Mouse (Mus musculus) cerebellum, adult 11 months (tissue): ENCODE data around the gene Gfap.

Experiments used
- DNase-seq: peaks from one replicate; pipeline ENCODE4 v3.0.0; 2022

Gfap gene

DNA sequence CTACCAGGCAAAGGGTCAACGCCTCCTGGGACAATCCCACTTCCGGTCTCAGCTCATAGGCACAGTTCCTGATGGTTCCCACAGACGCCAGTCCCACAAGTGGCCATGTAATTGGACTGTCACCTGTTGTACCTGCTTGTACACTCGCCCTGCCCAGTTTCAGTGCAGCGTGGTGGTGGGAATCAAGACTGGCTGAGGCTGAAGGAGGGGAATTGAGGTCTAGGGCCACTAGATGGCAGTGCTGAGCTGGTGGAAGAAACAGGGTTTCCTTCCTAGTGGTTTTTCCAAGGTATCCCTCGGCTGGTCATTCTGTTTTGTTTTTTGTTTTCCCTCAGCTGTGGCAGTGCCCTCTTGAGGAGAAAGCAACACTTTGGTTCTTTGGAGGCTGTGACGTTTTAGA lies at the start of gene Gfap:
Gfap (minus strand) TSS at position 150 of the 400 bp plus-strand sequence.
- DNase-seq, result peak; percentile 77

DNA sequence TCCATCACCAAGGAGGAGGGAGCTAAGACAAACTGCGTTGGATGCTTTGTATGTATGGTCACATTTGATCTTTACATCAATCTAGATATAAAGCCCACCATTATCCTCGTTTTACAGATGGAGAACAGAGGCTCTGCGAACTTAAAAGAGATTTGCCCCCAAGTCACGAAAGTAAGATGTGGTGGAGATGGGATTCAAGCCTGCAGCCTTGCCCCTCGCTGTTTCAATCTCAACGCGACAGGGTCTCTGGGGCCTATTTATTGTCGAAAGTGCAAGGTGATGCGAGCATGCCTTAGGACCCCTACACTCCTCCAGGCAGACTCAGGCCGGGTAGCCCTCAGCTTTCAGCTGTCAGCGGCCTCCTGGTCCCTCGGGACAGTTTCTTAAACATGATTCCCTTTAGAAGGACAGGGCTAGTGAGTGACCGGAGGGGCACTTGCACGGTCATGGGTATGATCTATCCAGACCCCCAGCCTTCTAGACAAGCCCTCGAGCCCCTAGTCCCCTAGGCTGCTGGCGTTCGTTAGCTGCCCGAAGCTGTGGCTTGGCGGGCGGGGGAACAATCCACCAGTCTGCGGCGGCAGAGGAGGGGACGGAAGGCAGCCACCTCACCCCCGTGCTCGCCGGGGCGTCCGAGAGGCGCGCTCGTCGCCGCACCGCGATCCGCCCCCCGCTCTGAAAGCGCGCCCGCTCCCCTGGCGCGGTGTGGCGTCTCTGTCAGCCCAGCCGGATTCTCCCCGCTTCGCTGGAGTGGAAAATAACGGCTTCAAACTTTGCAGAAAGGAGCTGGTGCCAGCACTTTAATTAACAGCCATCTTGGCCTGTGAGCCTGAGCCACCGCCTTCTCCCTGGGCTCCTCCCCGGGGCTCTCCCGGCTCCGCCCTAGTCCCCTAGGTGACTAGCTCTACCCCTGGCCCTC lies 47.6 kb upstream of the Gfap start:
- DNase-seq, result no peak

DNA sequence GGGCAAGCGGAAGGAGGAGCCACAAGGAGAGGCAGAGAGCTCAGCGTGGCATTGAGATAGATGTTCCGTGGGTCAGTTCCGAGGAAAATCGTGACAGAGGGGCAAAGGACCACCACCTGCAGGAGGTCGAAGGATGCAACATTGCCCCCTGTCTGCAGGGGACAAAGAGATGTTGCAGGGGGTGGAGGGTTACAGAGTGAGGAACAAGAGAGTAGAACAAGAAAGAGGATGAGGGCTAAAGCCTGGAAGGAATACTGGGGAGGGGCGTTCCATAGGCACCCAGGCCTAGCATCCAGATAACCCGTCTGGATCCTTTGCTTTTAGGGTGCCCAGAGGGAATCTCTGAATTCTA lies 46.3 kb upstream of the Gfap start:
- DNase-seq, result no peak

DNA sequence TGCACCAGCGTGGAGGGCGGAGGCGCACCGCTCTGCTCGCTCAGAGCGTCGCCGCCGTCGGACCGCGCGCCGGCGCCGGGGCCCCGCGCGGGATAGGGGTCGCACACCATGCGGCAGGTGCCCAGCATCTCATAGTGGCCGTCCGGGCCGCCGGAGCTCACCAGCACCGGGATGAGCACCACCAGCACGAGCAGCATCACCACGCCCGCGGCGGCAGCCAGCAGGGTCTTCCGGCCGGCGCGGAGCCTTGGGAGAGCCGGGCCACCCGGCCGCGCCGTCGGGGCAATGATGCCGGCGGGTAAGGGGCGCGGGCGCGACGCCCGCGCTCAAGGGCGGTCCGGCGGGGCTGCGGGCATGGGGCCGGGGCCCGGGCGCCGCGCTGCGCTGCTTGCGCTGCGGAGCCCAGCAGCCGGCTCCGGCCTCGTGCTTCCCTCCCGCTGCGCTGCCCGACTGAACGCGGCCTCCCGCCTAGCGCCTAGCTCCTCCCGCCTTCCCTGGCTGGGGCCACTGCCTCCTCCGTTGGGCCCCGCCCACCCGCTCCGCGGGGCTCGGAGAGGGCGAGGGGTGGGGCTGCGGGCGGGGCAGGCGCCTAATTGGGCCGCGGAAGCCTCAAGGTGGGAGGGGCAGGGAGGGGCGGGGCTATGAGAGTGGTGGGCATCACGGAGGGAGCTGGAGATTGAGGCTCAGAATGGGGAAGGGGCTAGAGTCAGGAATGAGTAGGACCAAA lies 45.7 kb upstream of the Gfap start, which contains the start of gene C1ql1:
C1ql1 (minus strand) TSS at position 424 of the 727 bp plus-strand sequence.
- peak; percentile 20 for DNase-seq

DNA sequence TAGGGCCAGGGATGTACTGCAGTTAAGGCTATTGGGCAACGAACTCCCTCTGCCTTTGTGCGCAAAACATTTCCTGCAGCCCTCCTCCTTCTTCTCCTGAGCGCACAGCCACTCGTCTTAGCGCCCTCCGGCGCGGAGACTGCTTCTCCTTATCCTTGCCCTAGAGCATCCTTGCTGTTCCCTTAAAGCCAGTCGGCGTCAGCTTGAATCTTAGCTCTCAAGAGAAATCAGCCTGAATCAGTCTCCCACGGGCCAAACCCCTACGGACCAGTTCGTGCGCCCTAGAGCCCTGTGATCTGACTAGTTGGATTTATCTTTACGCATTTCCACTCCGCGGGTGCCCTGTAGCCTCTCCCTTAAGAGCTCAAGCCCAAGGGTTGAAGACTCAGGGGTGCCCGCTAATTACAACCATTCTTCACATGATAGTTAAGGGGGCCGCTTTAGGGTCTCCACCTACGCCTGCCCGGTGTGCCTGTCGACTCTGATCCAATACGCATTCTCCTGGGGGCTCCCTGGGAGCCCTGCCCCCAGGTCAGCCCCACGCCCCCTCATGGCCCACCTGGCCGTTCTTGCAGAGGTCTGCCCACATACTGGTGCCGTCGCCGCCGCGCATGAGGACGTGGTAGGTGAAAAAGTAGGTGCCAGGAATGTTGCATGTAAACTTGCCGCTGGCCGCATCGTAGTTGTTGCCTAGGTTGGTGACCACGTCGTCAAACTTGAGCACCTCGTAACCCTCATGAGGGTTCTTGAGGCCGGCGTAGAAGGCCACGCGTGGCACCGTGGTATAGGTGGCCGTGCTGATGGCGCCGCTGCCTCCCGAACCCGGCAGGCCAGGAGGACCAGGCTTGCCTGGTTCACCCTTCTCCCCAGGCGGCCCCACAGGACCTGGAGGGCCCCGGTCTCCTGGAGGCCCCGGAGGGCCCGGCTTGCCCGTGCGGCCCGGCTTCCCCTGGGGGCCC lies 44.9 kb upstream of the Gfap start:
- no peak for DNase-seq

DNA sequence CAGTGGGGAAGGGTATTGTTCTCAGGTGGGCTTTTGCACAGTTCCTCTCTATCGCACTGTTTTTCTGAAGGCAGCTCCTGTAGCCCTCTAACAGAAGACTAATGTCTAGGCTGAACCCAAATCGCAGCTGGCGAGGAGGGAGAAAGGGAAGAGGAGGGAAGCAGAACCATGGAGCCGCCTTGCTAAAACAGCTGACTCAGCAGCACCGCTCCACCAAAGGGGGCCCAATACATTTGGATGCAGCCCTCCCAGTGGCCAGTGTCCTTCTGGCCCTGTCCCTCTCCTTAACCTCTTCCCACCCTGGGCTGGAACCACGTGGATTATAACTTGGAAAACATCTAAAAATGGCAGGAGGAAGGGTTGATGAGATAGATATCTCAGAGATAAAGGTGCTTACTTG lies 40.5 kb upstream of the Gfap start:
- DNase-seq, result no peak

DNA sequence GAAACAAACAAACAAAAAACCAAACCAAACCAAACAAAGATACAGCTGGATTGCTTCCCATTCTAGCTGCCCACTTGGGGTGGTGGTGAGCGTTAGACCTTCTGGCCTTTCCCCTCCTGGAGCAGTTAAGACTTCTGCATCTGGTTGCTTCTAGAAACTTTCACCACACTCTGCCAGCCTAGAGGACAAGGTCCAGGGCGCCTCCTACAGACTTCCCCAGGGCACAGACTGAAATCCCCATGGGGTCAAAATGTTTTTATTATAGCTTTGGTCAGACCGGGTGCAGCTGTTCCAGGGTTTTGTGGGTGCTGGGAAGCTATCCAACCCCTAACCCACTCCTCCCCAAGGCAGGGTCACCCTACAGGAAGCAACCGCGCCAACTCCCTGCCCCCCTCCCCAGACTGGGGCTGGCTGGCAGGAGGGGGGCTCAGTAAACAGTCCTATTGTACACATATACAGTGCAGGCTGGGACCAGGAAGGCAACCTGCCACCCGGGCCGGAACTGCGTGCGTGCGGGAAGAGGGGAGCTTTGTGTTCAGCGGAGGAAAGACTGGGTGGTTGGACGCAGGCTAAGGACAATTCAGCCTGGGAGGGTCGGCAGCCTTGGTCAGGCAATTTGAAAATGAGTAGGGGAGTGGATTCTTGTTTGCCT lies 38.4 kb upstream of the Gfap start:
- no peak for DNase-seq

DNA sequence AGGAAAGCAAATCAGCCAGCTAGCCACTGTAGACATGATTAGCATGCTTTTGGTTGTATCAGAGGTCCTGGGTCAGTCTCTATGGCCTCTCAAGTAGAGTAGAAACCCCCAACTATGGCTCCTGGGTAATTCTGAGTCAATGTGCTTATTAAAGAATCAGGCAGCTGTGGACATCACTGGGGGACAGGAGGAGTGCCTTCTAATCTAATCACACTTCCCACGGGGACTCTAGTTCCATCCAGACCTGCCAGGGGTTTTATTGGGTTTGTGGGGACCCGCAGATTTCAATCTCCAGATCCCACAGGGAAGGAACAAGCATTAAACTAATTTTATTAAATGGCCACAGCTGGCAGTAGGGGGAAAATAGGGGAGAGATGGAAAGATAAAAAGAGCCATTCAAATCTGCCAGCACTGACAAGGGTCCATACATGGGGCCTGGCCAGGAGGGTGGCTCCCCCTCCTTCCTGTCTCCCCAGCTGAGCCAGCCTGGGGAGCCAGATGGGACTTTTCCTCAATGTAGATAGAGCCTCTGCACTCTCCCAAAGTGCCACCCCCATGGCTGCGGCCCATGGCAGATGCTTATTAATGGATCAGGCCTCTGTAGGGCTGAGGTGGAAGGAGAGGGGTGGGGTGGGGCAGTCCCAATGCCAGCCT lies 36.9 kb upstream of the Gfap start:
- no peak for DNase-seq

DNA sequence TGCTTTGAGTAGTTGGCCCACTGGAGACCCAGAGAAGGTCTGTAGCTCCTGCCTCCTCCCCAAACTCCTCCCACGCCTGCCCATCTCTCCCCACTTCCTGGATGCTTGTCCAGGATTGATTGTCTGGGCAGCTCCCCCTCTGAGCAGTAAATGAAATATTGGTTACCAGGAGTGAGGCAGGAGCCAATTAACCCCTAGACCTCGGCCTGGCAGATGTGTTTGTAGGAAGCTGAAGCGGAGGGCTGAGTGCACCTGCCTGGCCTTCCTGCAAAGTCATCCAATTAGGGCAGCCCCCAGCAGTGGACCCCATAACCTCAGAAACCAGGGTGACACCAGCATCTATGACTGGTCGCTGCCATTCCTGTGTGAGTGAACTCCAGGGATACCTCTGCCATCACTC lies 35.6 kb upstream of the Gfap start:
- DNase-seq, result no peak

DNA sequence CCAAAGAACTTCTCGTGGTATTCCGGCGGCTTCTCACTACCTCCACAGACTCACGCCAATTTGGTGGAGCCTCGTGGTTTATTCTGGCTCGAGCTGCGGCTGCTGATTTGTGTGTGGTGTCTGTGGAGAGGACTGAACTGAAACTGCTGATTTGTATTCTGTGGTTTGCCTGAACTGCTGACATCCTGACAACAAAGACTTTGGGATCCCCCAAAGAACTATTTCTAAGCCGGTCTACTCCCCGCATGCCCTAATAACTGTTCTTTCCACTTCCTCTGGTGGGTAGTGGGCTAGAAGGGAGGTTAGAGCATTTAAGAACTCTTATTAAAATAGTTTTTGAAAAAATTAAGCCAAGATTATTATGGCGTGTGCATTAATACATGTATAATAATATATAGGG lies 30.0 kb upstream of the Gfap start:
- no peak for DNase-seq

DNA sequence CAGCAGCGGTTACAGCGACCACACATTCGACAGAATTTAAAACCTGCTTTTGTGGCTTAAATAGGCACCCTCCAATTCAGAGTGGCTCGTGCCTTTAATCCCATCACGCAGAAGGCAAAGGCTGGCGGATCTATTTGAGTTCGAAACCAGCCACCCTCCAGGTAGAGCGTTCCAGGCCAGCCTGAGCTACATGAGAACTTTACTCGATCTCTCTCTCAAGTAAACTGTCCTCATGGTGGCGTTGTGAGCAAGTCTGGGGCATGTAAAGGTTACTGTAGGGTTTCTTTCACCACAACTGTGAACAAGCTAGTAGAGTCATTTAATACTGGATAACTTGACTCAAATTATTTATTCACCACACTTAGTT lies 24.6 kb upstream of the Gfap start:
- no peak for DNase-seq

DNA sequence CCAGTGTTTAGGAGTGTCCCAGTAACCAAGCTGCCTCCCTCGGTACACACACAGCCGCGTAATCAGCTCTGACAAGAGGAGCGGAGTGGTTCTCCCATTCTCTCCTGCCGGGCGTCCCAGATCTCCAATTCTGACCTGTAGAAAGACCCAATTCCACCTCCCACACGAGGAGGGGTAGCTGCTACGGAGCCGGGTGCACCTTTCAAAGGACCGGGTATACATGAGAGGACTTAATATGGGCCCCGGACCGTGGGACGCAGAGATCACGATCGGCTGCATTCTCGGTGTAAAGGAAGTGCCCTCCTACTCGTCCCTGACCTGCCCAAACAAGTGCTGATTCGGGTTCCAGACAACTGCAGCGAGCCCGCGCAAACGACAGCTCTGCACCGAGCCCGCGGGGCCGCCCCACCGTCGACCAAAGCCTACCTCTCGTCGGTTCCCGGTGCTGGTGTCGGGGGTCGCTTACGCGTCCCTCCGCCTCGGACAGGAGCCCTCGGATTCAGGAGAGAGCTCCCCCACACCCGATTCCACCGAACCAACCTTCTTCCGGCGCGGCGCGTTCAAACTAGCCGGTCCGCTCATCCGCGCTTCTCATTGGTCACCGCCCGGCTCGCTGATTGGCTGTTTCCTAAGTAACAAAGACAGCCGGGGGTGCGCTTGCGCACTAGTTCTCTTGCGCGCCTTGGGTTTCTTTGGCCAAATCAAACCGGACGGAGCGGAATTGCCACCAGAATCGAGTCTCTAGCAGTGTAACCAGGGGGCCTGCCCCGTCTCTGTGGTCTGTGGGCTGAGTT lies 24.0 kb upstream of the Gfap start, which contains the start of gene Kif18b:
Kif18b (minus strand) TSS at position 568 of the 794 bp plus-strand sequence.
- peak; percentile 89 for DNase-seq

DNA sequence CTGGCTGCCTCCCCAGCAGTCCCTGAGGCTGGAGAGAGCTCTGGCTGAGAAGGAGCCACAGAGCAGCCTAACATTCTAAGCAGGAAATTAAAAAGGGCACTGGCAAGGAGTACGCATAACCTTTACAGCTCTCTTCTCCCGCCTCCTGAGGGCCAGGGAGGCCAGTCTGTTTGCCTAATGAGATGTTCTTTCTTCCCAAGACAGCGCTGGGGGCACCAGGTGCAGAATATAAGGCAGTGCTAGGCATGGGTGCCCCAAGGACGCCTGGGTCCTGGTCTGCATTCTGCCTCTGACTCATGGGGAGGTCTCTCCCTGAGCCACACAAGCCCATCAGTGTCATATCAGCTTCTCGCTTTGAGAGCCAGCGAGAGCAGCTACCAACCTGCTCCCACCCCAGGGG lies 20.8 kb upstream of the Gfap start:
- no peak for DNase-seq

DNA sequence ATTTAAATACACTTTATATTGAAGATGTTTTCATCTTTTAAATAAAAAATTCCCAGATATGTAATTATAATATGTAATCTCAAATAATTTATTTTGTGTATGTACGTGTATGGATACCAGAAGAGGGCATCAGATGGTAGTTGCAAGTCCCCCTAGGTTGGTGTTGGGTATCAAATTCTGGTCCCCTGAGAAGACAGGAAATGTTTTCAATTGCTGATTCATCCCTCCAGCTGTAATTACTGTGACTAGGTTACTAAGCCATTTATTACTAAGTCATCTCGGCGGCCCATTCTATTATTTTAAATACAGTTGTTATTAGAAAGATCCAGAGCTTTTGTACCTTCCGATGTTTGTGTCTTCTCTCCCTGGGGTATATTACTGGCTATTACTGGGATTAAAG lies 17.4 kb upstream of the Gfap start:
- DNase-seq, result no peak

DNA sequence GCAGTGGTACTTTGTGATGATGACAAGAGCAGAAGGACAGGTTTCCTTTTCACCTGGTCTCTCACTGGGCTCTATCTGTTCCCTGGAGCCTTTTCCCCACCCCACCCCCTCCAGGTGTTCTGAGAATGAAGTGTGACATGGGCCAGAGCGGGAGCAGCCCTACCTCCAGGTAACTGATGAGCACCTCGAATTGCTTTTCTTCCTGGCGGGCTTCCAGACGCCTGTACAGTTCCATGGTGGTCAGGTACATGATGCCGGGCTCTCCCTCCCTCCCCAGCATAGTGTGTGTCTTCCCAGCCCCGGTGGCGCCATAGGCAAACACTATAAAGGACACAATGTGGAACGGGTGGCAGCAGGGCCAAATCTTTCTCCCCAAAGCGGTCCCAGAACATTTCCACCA lies 14.7 kb upstream of the Gfap start:
- no peak for DNase-seq

DNA sequence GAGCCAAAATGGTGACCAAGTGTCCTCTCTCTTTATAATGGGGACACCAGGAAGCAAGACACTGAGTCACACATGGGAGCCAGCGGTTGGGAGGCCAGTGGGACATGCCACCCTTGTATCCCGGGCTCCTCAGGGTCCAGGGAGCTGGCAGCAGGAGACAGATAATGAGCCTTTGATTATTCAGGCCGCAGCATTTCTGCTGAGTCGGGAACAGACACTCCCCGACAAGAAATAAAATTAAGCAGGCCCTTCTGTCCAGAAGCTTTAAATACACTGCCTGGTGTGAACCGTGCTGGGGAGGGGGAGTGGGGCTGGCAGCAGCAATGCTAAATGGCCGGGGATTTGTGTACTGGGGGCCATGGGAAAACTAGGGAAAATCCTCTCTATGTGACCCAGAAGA lies 10.7 kb upstream of the Gfap start:
- no peak for DNase-seq

DNA sequence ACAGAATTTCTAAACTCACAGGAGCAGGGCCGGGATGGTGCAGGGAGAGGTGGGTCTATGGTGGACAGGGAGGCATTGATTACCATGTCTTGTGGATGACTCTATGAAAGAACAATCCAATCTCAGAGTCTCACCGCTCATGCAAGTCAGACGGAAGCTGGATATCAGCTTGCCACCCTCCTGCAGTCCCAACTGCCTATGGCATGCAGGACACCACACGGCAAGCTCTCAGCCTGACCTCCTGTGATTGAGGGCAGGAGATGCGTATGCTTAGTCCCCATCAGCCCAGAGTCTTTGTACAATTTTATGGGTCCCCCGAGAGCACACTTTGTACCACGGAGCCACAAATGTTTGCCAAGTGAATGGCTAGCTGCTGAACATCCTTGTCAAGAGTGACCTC lies 2.9 kb upstream of the Gfap start:
- DNase-seq, result no peak

DNA sequence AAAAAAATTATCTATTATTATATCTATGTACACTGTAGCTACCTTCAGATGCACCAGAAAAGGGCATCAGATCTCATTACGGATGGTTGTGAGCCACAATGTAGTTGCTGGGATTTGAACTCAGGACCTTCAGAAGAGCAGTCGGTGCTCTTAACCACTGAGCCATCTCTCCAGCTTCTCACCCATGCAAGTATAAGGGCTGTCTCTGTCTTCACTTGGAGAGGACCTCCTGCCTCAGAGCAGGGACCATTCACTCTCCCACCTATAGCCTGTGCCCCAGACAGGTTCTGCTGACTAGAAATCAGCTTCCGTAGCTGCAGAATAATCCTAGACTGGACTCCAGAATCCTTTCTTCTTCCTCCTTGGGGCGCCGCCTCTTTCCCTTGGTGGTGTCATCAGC lies 1.4 kb upstream of the Gfap start:
- no peak for DNase-seq

DNA sequence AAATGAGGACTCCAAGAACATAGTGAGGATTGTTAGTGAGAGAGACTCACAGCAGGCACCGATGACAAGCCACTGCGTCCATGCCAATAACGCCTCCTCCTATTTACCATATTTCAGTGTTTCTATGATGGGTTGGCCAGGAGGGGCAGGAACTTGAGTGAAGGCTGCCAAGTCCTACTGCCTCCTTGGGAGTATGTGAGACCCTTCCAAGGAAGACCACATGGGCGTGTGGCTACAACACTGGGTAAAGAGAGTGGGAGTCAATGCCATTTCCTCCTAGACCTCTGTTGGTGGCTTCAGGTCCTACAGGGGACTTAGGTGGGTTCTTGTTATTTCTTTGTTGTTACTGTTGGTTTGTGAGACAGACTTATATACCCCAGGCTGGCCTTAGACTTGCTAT lies 487 bp upstream of the Gfap start:
- DNase-seq, result no peak

DNA sequence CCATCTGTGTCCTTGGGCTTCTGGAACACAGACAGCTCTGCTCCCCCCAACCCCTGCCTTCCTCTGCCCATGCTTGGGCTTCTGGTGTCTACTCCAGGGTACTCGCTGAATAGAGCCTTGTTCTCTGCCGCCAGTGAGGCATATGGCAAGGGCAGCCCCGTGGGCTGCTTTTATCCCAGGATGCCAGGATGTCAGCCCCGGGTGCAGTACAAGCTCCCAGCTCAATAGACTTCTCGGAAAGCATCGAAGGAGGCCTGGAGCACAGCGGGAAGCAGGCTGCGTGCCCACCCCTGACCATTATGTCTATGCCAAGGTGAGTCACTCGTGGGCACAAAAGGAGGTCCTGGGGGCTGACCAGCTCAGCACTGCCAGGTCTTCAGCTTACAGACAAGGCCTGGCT lies 2.3 kb downstream of the Gfap start:
- DNase-seq, result peak; percentile 72

DNA sequence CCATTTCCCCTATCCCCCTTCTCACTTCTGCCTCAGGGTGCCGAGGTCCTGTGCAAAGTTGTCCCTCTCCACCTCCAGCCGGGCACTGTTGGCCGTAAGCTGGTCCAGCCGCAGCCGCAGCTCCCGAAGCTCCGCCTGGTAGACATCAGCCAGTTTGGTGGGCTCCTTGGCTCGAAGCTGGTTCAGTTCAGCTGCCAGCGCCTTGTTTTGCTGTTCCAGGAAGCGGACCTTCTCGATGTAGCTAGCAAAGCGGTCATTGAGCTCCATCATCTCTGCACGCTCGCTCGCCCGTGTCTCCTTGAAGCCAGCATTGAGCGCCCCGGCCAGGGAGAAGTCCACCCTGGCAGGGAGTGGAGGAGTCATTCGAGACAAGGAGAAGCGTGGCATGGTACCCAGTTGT lies 4.1 kb downstream of the Gfap start:
- DNase-seq, result no peak
